Mouse (Mus musculus) embryonic fibroblast, embryonic 13.5 days (primary cell): Measurements from ENCODE around the gene Nudt17. TPM values are rescaled to one million over a fixed set of nuclear protein-coding genes. Genes with fewer than 3 reads are reported as not detected.
"Not testable (repeated sequence)": the region's sequence is repeated elsewhere in the genome, so short reads cannot be mapped to it uniquely, and the experiment has no call there.

ENCODE experiments used
- H3K27ac ChIP-seq: 2 replicates; pipeline ENCODE4 v1.5.1; 2012; ENCODE audit warnings: low read length, control low read depth, inconsistent platforms; ENCODE audit not compliant: insufficient read depth
- H3K4me1 ChIP-seq: 2 replicates; pipeline ENCODE4 v1.6.1; 2011; ENCODE audit warnings: low read length; ENCODE audit not compliant: control insufficient read depth, insufficient read depth
- H3K4me3 ChIP-seq: 2 replicates; pipeline ENCODE4 v1.5.1; 2011; ENCODE audit warnings: mild to moderate bottlenecking, control low read depth, low read length; ENCODE audit not compliant: insufficient read depth
- CTCF ChIP-seq: IDR thresholded peaks from 2 replicates; pipeline ENCODE4 v1.5.1; 2011; ENCODE audit warnings: mild to moderate bottlenecking, control low read depth, low read length, moderate library complexity, borderline replicate concordance; ENCODE audit not compliant: insufficient read depth
- POLR2A ChIP-seq: IDR thresholded peaks from 2 replicates; pipeline ENCODE4 v1.6.1; 2011; ENCODE audit warnings: low read depth, mild to moderate bottlenecking, control low read depth, low read length, moderate library complexity
- polyA plus RNA-seq: library from polyadenylated mRNA; stranded (reverse); fragments of >200 nt; gene quantifications from 2 replicates; pipeline ENCODE4 v1.2.4, GENCODE M21; 2011; ENCODE audit warnings: low read depth; ENCODE audit not compliant: missing spikeins, insufficient read length

The Nudt17 gene
- polyA plus RNA-seq, result 4.4 and 5.2 TPM in 2 replicates

- H3K4me3 ChIP-seq, result peak within 1 kb of the TSS; percentile 36
- TF ChIP-seq POLR2A (no peak), CTCF (peak; percentile 82)
- no peaks in the 10 kb centered on the region for H3K4me1 ChIP-seq
- H3K27ac ChIP-seq, result no peak within 1 kb of the TSS
Observed at GRCm38 (mm10) chr3:96707903-96708683, at the start of gene Nudt17. Nudt17 (minus strand) TSS chr3:96708562.

DNA sequence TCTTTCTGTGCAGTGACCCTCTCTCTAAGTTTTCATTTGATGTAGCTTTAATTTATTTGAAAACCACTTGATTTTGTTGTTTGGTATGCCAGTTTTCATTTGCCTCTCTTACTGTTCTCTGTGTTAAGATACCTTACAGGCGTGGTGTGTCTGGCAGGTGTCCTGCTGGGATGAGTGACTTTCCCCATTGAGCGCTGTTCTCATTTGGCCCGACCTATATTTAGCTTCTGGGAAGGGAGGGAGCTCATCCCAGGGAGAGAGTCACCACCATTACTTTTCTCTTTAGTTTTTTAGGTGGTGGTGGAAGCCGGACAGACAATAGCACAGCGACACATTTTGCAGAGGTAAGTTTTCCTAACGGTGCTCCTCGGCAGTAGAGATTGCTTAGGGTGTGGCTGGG is 49.3 kb upstream of the Nudt17 start:
- TF ChIP-seq CTCF, result no peak
- no peak for TF ChIP-seq POLR2A

DNA sequence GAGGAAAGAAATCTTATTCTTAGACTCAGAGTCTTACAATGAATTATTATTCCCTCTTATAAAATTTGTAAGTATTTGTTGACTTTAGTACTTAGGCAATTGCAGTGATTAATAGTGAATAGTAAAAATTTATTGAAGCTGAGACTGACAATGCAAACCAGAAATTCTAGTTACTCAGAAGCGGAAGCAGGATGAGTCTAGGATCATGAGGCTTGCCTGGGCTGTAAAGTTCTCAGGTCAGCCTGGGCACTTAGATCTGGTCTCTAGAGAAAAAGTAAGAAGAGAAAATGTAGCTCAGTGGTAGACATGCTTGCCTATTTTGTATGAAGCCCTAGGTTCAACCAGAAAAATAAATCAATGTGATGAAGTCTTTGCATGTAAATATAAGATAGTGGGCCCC is 47.6 kb upstream of the Nudt17 start:
- TF ChIP-seq POLR2A, result no peak
- no peak for TF ChIP-seq CTCF
- no peak overlapping the region for H3K4me3 ChIP-seq
- H3K4me1 ChIP-seq, result no peaks in the 10 kb centered on the region
- H3K27ac ChIP-seq, result no peak overlapping the region

More for the DNA sequence above, 49.3 kb upstream of the Nudt17 start:
- H3K27ac ChIP-seq, result no peak overlapping the region
- H3K4me1 ChIP-seq, result no peaks in the 10 kb centered on the region
- no peak overlapping the region for H3K4me3 ChIP-seq

DNA sequence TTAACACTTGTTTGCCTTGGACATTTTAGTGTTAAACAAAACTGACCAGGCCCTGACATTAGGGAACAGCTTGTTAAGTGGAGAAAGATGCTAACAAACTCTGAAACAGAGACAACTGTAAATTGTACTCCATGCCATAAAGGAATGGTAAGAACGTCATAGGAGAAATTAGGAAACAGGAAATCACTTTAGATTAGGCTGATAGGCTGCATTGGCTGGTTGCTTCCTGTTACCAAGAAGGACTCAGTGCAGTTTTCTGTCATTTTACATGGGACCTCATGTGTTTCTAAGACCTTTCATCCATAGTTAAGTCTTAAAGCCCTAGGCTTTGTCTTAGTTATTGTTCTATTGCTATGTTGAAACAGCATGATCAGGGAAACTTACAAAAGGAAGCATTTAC is 38.5 kb upstream of the Nudt17 start:
- Histone ChIP-seq H3K4me3 (no peak overlapping the region), H3K27ac (no peak overlapping the region), H3K4me1 (no peaks in the 10 kb centered on the region)
- TF ChIP-seq CTCF (no peak), POLR2A (no peak)

DNA sequence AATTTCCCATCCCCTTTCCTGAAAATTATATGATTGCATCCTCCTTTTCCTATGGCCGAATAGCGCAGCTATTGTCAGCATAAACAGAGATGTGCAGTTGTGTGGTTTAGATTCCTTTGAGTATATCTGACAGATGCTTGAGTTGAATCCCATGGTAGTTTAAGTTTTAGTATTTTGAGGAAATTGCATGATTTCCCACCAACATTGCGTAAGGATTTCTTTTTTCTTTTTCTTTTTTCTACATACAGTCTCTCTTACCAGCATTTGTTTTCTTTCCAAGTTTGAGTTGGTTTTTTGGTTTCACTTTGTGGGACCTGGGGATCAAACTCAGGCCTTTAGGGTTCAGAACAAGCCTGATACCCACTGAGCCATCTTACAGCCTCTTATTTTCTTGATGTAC is 36.0 kb upstream of the Nudt17 start:
- no peak overlapping the region for H3K4me3 ChIP-seq
- H3K27ac ChIP-seq, result no peak overlapping the region
- TF ChIP-seq POLR2A, result no peak
- TF ChIP-seq CTCF, result no peak
- no peaks in the 10 kb centered on the region for H3K4me1 ChIP-seq

DNA sequence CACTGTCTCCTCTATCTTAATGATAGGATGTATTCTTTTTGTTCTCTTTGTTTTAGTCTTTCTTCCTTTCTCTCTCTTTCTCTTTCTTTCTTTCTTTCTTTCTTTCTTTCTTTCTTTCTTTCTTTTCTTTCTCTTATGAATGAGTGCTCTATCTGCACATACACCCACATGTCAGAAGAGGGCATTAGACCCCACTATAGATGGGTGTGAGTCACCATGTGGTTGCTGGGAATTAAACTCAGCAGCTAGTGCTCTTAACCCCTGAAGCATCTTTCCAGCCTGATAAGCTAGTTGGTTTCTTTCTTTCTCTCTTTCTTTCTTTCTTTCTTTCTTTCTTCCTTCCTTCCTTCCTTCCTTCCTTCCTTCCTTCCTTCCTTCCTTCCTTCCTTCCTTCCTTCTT is 31.9 kb upstream of the Nudt17 start:
- H3K4me3 ChIP-seq, H3K27ac ChIP-seq, H3K4me1 ChIP-seq: not testable (repeated sequence)

- Histone ChIP-seq H3K4me3 (no peak overlapping the region), H3K27ac (no peak overlapping the region), H3K4me1 (peaks cover 2% of the 10 kb centered on the region; the same call in 1 of the 2 replicates)
- TF ChIP-seq CTCF (no peak), POLR2A (no peak)
Observed at GRCm38 (mm10) chr3:96737995-96738394, 29.6 kb upstream of the Nudt17 start.

- H3K4me3 ChIP-seq, result no peak overlapping the region
- peaks cover 2% of the 10 kb centered on the region; the same call in 1 of the 2 replicates for H3K4me1 ChIP-seq
- TF ChIP-seq POLR2A (no peak), CTCF (no peak)
- H3K27ac ChIP-seq, result no peak overlapping the region
Observed at GRCm38 (mm10) chr3:96737013-96737740, 28.8 kb upstream of the Nudt17 start.

GRCm38 (mm10) chr3:96735200-96735599 is 26.8 kb upstream of the Nudt17 start:
- Histone ChIP-seq H3K4me1 (peaks cover 2% of the 10 kb centered on the region; the same call in 1 of the 2 replicates), H3K4me3 (no peak overlapping the region), H3K27ac (no peak overlapping the region)
- TF ChIP-seq POLR2A, result no peak
- no peak for TF ChIP-seq CTCF

- H3K27ac ChIP-seq, result no peak overlapping the region
- H3K4me1 ChIP-seq, result peaks cover 6% of the 10 kb centered on the region
- no peak overlapping the region for H3K4me3 ChIP-seq
- TF ChIP-seq POLR2A (no peak), CTCF (no peak)
Observed at GRCm38 (mm10) chr3:96733984-96734383, 25.6 kb upstream of the Nudt17 start.
